Mouse (Mus musculus) activated CD4-positive, CD25-positive, alpha-beta regulatory T cell, adult 4 months (primary cell): ENCODE measurements around the gene Stap2. TPM values are rescaled to one million over a fixed set of nuclear protein-coding genes. Genes with fewer than 3 reads are reported as not detected.

Experiments used
- ATAC-seq: one replicate; pipeline ENCODE4 v1.8.0; 2017
- polyA plus RNA-seq, 2 experiments: library from polyadenylated mRNA; unstranded; fragments of 100-300 nt; shearing (Covaris generic); gene quantifications; one replicate each; pipeline ENCODE4 v1.2.1; 2017

Stap2 gene
- polyA plus RNA-seq, 2 experiments from 2014 or later = 0.54 TPM; not detected in 1

- ATAC-seq = no peak
Measured at GRCm38 (mm10) chr17:55957726-55958583, 47.4 kb downstream of the Stap2 start.

GRCm38 (mm10) chr17:55957168-55957567 is 48.2 kb downstream of the Stap2 start:
- no peak for ATAC-seq

DNA sequence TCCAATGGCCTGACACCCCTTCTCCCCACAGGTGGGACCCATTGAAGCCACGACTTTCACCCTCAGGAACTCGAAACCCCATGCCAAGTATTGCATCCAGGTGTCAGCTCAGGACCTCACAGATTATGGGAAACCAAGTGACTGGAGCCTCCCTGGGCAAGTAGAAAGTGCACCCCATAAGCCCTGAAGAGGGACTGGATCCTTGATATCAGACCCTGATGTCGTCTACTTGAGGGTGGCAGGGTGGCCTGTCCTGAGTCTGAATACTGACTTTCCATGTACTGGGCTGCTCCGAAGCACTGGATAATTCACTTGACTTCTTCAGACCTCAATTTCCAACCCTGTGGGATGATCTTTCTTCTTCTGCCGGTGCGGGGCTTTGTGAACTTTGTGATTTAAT is 48.8 kb downstream of the Stap2 start:
- ATAC-seq = no peak

- no peak for ATAC-seq
Measured at GRCm38 (mm10) chr17:55956129-55956528, 49.3 kb downstream of the Stap2 start.

GRCm38 (mm10) chr17:55954229-55954628 is 51.2 kb downstream of the Stap2 start:
- no peak for ATAC-seq

DNA sequence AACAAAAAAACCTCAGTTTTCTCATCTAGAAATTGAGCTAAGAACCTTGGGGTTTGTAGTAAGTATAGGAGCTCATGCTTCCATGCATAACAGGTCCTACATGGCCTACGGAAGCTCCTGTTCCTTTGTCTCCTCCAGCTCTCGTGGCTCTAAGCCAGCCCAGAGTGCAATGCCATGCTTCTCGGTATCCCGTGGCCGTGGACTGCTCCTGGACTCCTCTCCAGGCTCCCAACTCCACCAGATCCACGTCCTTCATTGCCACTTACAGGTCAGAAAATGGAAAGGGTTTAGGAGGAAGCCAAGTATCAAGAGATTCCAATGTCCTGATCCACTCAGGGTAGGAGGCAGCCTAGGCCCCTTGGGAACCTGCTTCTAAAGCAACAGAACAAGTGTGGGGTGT is 51.6 kb downstream of the Stap2 start:
- no peak for ATAC-seq

DNA sequence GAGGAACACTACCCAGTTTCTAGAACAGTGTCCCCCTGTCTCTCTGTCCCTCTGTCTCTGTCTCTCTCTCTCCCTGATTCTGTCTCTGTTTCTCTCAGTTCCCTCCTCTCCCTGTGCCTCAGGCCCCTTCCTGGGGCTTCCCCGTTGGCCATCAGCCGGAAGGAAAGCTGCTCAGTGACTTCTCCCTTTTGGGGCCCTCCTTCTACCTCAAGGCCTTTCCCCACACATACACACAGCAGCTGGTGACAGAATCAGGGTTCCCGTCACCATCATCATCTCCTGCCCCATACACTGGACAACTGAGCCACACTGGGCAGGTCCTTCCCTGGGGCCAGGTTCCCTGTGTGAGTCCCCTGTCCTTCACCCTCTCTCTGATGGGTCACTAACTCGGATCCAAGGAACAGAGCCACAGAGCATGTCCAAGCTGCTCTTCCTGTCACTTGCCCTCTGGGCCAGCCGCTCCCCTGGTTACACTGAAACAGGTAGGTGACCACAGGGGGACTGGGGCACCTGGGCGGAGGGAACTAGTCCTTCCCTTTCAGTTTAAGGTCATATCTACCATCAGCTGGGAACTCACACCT is 52.8 kb downstream of the Stap2 start, which contains the start of gene Ebi3:
Ebi3 (plus strand) TSS at position 194 of the 581 bp plus-strand sequence.
- ATAC-seq = peak; percentile 65

GRCm38 (mm10) chr17:55952041-55952440 is 53.3 kb downstream of the Stap2 start:
- ATAC-seq = no peak

DNA sequence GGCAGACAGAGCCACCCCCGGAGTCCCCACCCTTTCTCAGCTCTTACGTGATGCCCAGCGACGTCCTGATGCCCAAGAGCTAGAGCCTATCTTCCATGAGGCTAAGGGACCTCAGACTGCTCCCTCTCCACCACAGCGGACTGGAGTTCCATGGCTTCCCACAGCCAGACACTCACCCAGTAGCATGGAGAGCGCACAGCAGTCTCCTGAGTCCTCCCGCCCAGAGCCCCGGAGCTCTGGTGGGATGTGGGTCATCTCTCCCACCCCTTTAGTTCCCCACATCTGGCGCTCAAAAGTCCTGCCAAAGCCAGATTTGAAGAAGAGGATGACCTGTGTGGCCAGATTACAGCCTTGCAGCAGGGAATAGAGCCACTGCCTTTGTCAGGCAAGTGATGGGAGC is 54.8 kb downstream of the Stap2 start:
- ATAC-seq = no peak

GRCm38 (mm10) chr17:55949400-55949799 is 56.0 kb downstream of the Stap2 start, which contains the start of gene Zfp119b:
Zfp119b (minus strand) TSS chr17:55949500.
- no peak for ATAC-seq

DNA sequence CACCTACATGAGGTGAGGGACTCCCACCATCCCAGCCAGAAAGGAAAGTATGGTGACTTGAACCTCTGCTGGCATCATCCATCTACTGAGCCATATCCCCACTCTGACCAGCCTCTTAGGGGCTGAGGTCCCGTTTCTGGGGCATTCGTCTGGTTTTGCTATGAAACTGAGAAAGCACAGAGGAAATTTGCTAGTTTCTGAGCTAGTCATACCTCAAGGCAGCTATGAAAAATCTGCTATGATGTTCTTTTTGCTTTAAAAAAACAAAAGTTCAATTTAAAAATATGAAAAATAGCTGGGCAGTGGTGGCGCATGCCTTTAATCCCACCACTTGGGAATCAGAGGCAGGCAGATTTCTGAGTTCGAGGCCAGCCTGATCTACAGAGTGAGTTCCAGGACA is 56.7 kb downstream of the Stap2 start:
- no peak for ATAC-seq

Other genes with a start within 250 kb of the Stap2 start
- 10 to 100 TPM; 17.3 to 17.8 TPM for gene Zfp119a, start 126.7 kb downstream of the Stap2 start, polyA plus RNA-seq
- 10 to 100 TPM; 28.5 to 36.9 TPM for gene Zfp959, start 113.5 kb downstream of the Stap2 start, polyA plus RNA-seq
- 10 to 100 TPM; 17.2 to 17.4 TPM for gene Zfp119b, start 56.1 kb downstream of the Stap2 start, polyA plus RNA-seq
- 10 to 100 TPM; 52.7 to 95.2 TPM for gene Ebi3, start 52.9 kb downstream of the Stap2 start, polyA plus RNA-seq
- 10 to 100 TPM; 26.9 to 30.2 TPM for gene Yju2, start 46.5 kb downstream of the Stap2 start, polyA plus RNA-seq
- gene Shd, start 35.1 kb downstream of the Stap2 start, polyA plus RNA-seq = not detected
- gene Fsd1, start 19.1 kb downstream of the Stap2 start, polyA plus RNA-seq = not detected
- gene Mpnd, start 127 bp upstream of the Stap2 start, polyA plus RNA-seq = 10 to 100 TPM; 22.9 to 23.8 TPM
- gene Sh3gl1, start 31.1 kb upstream of the Stap2 start, polyA plus RNA-seq = 100 to 1,000 TPM in 1 of 2 experiments, 10 to 100 TPM in 1; 84.9 to 114 TPM
- gene Chaf1a, start 34.9 kb upstream of the Stap2 start, polyA plus RNA-seq = 1 to 10 TPM; 1.0 to 1.6 TPM
- gene Ubxn6, start 69.4 kb upstream of the Stap2 start, polyA plus RNA-seq = 10 to 100 TPM; 33.8 to 42.1 TPM
- 10 to 100 TPM; 35.7 to 44.6 TPM for gene Hdgfl2, start 74.0 kb upstream of the Stap2 start, polyA plus RNA-seq
- under 1 TPM in 1 of 2 experiments, not detected in 1; 0.15 TPM for gene Plin4, start 104.2 kb upstream of the Stap2 start, polyA plus RNA-seq
- not detected for gene Plin5, start 112.0 kb upstream of the Stap2 start, polyA plus RNA-seq
- gene Lrg1, start 116.4 kb upstream of the Stap2 start, polyA plus RNA-seq = under 1 TPM in 1 of 2 experiments, not detected in 1; 0.34 TPM
- gene Sema6b, start 134.8 kb upstream of the Stap2 start, polyA plus RNA-seq = not detected
- gene Tnfaip8l1, start 156.9 kb upstream of the Stap2 start, polyA plus RNA-seq = 10 to 100 TPM; 34.9 to 38.7 TPM
- gene Mydgf, start 178.3 kb upstream of the Stap2 start, polyA plus RNA-seq = 10 to 100 TPM; 57.3 to 59.9 TPM
- 10 to 100 TPM; 11.5 to 16.9 TPM for gene Dpp9, start 213.3 kb upstream of the Stap2 start, polyA plus RNA-seq